Mouse (Mus musculus) natural killer cell, adult 2 months (primary cell): ENCODE results near the gene Clasrp.

Experiments used
- DNase-seq, 2 experiments: peaks; one replicate each; pipeline ENCODE4 v3.0.0; 2022; ENCODE audit warnings: low spot score in 2 of 2

The Clasrp gene

DNA sequence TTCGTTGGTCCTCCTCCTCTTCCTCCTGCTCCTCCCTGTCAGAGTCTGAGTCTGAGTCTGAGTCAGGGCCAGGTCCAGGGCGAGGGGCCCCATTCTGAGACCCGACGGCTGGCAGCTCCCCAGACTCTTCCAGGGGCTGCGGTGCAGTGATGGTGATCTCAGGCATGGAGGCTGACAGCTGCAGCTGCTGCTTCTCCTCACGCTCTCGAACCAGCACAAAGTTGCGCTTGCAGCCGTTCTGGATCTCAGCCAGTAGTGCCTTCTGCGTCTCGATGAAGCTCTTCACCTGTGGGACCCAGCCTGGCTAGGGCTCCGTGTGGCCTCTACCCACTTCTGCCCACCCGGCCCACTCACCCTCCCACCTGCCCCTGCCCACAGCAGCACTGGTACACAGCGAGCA is 72.0 kb downstream of the Clasrp start:
- DNase-seq, result no peak

DNA sequence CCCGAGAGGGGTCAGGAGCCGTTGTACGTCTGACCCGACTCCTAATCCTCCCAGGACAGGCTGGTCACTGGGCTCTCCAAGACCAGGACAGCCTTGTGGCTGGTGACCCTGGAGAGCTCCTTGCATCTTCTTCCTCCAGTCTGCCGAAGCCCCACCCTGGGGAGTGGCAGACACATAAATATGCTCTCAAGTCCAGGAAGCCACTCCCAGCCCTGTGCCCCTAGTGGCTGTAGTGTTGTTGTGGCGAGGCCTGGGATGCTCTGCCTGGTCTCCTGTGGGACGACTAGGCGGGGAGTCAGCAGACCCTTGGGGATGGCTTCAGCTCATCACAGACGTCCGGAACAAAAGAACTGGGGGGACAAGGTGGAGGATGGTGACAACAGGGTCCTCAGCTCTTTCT is 73.2 kb downstream of the Clasrp start:
- DNase-seq, result no peak
